Mouse (Mus musculus) hindbrain, embryonic 11.5 days (tissue): ENCODE measurements around the gene Islr. TPM values are rescaled to one million over a fixed set of nuclear protein-coding genes. Genes with fewer than 3 reads are reported as not detected.

Experiments used
- ATAC-seq: fragments of 200-750 bp; cut with Nextera tagmentation; 2 replicates; pipeline ENCODE4 v1.8.0; 2017; ENCODE audit warnings: mild to moderate bottlenecking, moderate TSS enrichment, moderate library complexity; ENCODE audit not compliant: low FRiP score
- DNase-seq: peaks from one replicate; pipeline ENCODE4 v3.0.0-alpha.2; 2015; ENCODE audit warnings: low spot score
- H3K27ac ChIP-seq: fragments of 300-500 bp; sonication (generic); 2 replicates; pipeline ENCODE4 v1.5.1; 2014; ENCODE audit warnings: mild to moderate bottlenecking, low read depth, low read length
- H3K27me3 ChIP-seq: fragments of 300-500 bp; sonication (generic); 2 replicates; pipeline ENCODE4 v1.6.1; 2014; ENCODE audit warnings: mild to moderate bottlenecking, low read length, moderate library complexity, mixed read lengths; ENCODE audit not compliant: control insufficient read depth, insufficient read depth
- H3K36me3 ChIP-seq: fragments of 300-500 bp; sonication (generic); 2 replicates; pipeline ENCODE4 v1.6.1; 2014; ENCODE audit warnings: mild to moderate bottlenecking, low read length, moderate library complexity, mixed read lengths; ENCODE audit not compliant: control insufficient read depth, insufficient read depth
- H3K4me1 ChIP-seq: fragments of 300-500 bp; sonication (generic); replicated peaks from 2 replicates; pipeline ENCODE4 v1.6.1; 2014; ENCODE audit warnings: low read length, mixed read lengths; ENCODE audit not compliant: control insufficient read depth, insufficient read depth
- H3K4me2 ChIP-seq: fragments of 300-500 bp; sonication (generic); replicated peaks from 2 replicates; pipeline ENCODE4 v1.6.1; 2014; ENCODE audit warnings: mild to moderate bottlenecking, low read depth, low read length
- H3K4me3 ChIP-seq: fragments of 300-500 bp; sonication (generic); 2 replicates; pipeline ENCODE4 v1.5.1; 2014; ENCODE audit warnings: low read depth, low read length
- H3K9ac ChIP-seq: fragments of 300-500 bp; sonication (generic); 2 replicates; pipeline ENCODE4 v1.6.1; 2014; ENCODE audit warnings: low read depth, low read length
- H3K9me3 ChIP-seq: fragments of 300-500 bp; sonication (generic); 2 replicates; pipeline ENCODE4 v1.6.1; 2016; ENCODE audit warnings: low read length; ENCODE audit not compliant: control insufficient read depth
- WGBS: fragments of 180-500 bp; shearing (Covaris S2); extraction: QIAGEN DNeasy Blood & Tissue Kit; methylation state at CpG from one replicate; pipeline ENCODE4 v1.1.7; 2014; 5-methylcytosine and 5-hydroxymethylcytosine counted together
- polyA plus RNA-seq: library from polyadenylated mRNA; unstranded; fragments of >200 nt; fragmentation: Nextera tagmentation; extraction: Ambion mirVana; gene quantifications from 2 replicates; pipeline ENCODE4 v1.2.1, GENCODE M21; 2014

Gene Islr
- polyA plus RNA-seq, 1 experiment from 2014 or later = 15.5 TPM

GRCm38 (mm10) chr9:58247064-58247759, 43.1 kb upstream of the Islr start:
- ATAC-seq = 0 out of 2 replicates have a peak, but pooled peaks have one; percentile 60
- Histone ChIP-seq H3K27ac (no peak overlapping the region), H3K4me3 (peak overlapping the region; percentile 10; the same call in 1 of the 2 replicates), H3K27me3 (no peaks in the 10 kb centered on the region), H3K9ac (peak overlapping the region; percentile 50), H3K4me2 (peak overlapping the region; percentile 32), H3K9me3 (no peaks in the 10 kb centered on the region), H3K4me1 (peaks cover 3% of the 10 kb centered on the region; the same call in 1 of the 2 replicates), H3K36me3 (no peaks in the 10 kb centered on the region)
- 18% methylated on average over 25 of the region's 25 CpGs for WGBS
- DNase-seq = peak; percentile 86

GRCm38 (mm10) chr9:58246083-58246591, 42.0 kb upstream of the Islr start:
- 67% methylated on average over 4 of the region's 4 CpGs for WGBS
- Histone ChIP-seq H3K9ac (no peak overlapping the region), H3K27ac (no peak overlapping the region), H3K36me3 (no peaks in the 10 kb centered on the region), H3K4me3 (no peak overlapping the region), H3K4me2 (no peak overlapping the region), H3K27me3 (no peaks in the 10 kb centered on the region), H3K4me1 (peaks cover 3% of the 10 kb centered on the region; the same call in 1 of the 2 replicates), H3K9me3 (no peaks in the 10 kb centered on the region)
- ATAC-seq (no peak), DNase-seq (no peak)

GRCm38 (mm10) chr9:58243696-58244095, 39.6 kb upstream of the Islr start:
- Histone ChIP-seq H3K36me3 (no peaks in the 10 kb centered on the region), H3K9ac (no peak overlapping the region), H3K9me3 (no peaks in the 10 kb centered on the region), H3K4me3 (no peak overlapping the region), H3K4me2 (no peak overlapping the region), H3K27ac (no peak overlapping the region), H3K4me1 (peaks cover 3% of the 10 kb centered on the region; the same call in 1 of the 2 replicates), H3K27me3 (no peaks in the 10 kb centered on the region)
- WGBS = 90% methylated on average over 6 of the region's 6 CpGs
- no peak for DNase-seq
- ATAC-seq = no peak

GRCm38 (mm10) chr9:58242696-58243095, 38.6 kb upstream of the Islr start:
- ATAC-seq = no peak
- 91% methylated on average over 5 of the region's 5 CpGs for WGBS
- DNase-seq = no peak
- H3K9ac ChIP-seq = no peak overlapping the region
- H3K27ac ChIP-seq = no peak overlapping the region
- no peaks in the 10 kb centered on the region for H3K27me3 ChIP-seq
- H3K4me3 ChIP-seq = no peak overlapping the region
- H3K9me3 ChIP-seq = no peaks in the 10 kb centered on the region
- peaks cover 3% of the 10 kb centered on the region; the same call in 1 of the 2 replicates for H3K4me1 ChIP-seq
- no peak overlapping the region for H3K4me2 ChIP-seq
- no peaks in the 10 kb centered on the region for H3K36me3 ChIP-seq

GRCm38 (mm10) chr9:58241780-58242485, 37.8 kb upstream of the Islr start:
- Histone ChIP-seq H3K4me3 (no peak overlapping the region), H3K4me1 (no peaks in the 10 kb centered on the region), H3K9ac (no peak overlapping the region), H3K27me3 (no peaks in the 10 kb centered on the region), H3K27ac (no peak overlapping the region), H3K4me2 (no peak overlapping the region), H3K9me3 (no peaks in the 10 kb centered on the region), H3K36me3 (no peaks in the 10 kb centered on the region)
- no peak for DNase-seq
- WGBS = 71% methylated on average over 9 of the region's 9 CpGs
- no peak for ATAC-seq

- H3K4me2 ChIP-seq = no peak overlapping the region
- no peaks in the 10 kb centered on the region for H3K9me3 ChIP-seq
- H3K9ac ChIP-seq = no peak overlapping the region
- no peaks in the 10 kb centered on the region for H3K4me1 ChIP-seq
- 95% methylated on average over 28 of the region's 28 CpGs for WGBS
- no peak overlapping the region for H3K27ac ChIP-seq
- no peaks in the 10 kb centered on the region for H3K36me3 ChIP-seq
- no peaks in the 10 kb centered on the region for H3K27me3 ChIP-seq
- ATAC-seq (no peak), DNase-seq (no peak)
- no peak overlapping the region for H3K4me3 ChIP-seq
Measured at GRCm38 (mm10) chr9:58234502-58235015, 30.5 kb upstream of the Islr start.

- H3K36me3 ChIP-seq = no peaks in the 10 kb centered on the region
- no peaks in the 10 kb centered on the region for H3K27me3 ChIP-seq
- no peak overlapping the region for H3K9ac ChIP-seq
- no peak overlapping the region for H3K27ac ChIP-seq
- no peak overlapping the region for H3K4me3 ChIP-seq
- no peaks in the 10 kb centered on the region for H3K4me1 ChIP-seq
- 73% methylated on average over 5 of the region's 5 CpGs for WGBS
- H3K9me3 ChIP-seq = no peaks in the 10 kb centered on the region
- H3K4me2 ChIP-seq = no peak overlapping the region
- ATAC-seq (no peak), DNase-seq (no peak)
Measured at GRCm38 (mm10) chr9:58232374-58232773, 28.3 kb upstream of the Islr start.

- Histone ChIP-seq H3K27ac (no peak overlapping the region), H3K9me3 (no peaks in the 10 kb centered on the region), H3K27me3 (no peaks in the 10 kb centered on the region), H3K4me3 (no peak overlapping the region), H3K4me2 (no peak overlapping the region), H3K36me3 (no peaks in the 10 kb centered on the region), H3K9ac (no peak overlapping the region), H3K4me1 (no peaks in the 10 kb centered on the region)
- DNase-seq = no peak
- WGBS = 72% methylated on average over 6 of the region's 6 CpGs
- ATAC-seq = no peak
Measured at GRCm38 (mm10) chr9:58231746-58232145, 27.6 kb upstream of the Islr start.
